Mouse (Mus musculus): Measurements from ENCODE around the gene Msrb3. TPM values are rescaled to one million over a fixed set of nuclear protein-coding genes. Genes with fewer than 3 reads are reported as not detected.

Gene Msrb3
- total and polyA plus RNA-seq, 3 experiments = 0.05 TPM; not detected in 2

DNA sequence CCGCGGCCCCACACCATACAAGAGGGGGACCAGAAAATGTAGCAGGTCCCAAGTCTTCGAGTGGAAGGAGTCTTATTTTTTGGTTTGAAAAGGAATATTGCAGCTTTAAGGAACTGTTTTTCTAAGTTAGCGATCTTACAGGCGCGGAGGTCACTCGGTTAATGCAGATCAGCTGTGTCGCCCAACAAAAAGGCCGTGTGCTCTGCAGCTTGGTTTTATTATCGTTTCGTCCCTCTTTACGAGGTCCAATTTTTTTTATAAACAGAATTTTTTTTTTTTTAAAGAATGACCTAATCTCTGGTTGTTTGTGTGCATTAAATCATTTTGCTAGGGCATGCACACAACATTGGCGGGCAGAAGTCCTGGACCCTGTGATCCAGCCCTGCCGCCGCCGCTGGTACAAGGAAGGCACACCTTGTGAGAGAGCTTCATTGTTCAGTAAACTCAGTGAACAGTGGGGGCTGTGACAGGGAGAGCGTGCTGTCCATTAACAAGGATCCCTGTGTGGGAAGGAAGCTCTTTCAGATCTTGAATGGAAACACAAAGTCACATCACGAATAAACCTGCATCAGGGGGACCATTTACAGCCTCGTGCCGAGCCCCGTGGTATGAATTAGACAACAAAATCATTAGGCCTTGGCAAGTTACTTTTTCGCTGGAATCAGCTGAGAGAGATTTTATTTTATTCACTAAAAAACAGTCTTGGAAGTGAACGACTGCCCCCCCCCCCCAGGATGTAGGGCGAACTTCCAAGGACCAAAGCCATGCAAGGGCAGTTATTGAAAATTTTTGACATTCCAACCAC, 48.3 kb downstream of the Msrb3 start:
- no peak for DNase-seq (ENCODE audit: low spot score)
- TF ChIP-seq POLR2AphosphoS5 (IDR thresholded peaks at IDR 0.05; ENCODE audit: insufficient replicate concordance, low read depth, low read length) (no peak), GATA1 (IDR thresholded peaks at IDR 0.05; ENCODE audit: borderline replicate concordance, low read length) (no peak), CTCF (IDR thresholded peaks at IDR 0.05; ENCODE audit: low read depth, low read length) (no peak), TAL1 (conservative IDR thresholded peaks at IDR 0.05; ENCODE audit: low read depth, low read length) (no peak), GATA2 (IDR thresholded peaks at IDR 0.05; ENCODE audit: borderline replicate concordance, low read depth, low read length) (no peak)
- no peak overlapping the region for H3K4me3 ChIP-seq (ENCODE audit: low read depth, low read length)
- H3K36me3 ChIP-seq (replicated peaks) = no peaks in the 10 kb centered on the region
- no peaks in the 10 kb centered on the region for H3K27me3 ChIP-seq (ENCODE audit: insufficient read depth, low read length)
- no peaks in the 10 kb centered on the region for H3K4me1 ChIP-seq (ENCODE audit: insufficient read depth, low read depth, low read length)
- no peak for ATAC-seq (ENCODE audit: extremely low read depth, insufficient number of reproducible peaks, low FRiP score, poor library complexity, severe bottlenecking)
- H3K9me3 ChIP-seq (replicated peaks) = peaks cover 44% of the 10 kb centered on the region

DNA sequence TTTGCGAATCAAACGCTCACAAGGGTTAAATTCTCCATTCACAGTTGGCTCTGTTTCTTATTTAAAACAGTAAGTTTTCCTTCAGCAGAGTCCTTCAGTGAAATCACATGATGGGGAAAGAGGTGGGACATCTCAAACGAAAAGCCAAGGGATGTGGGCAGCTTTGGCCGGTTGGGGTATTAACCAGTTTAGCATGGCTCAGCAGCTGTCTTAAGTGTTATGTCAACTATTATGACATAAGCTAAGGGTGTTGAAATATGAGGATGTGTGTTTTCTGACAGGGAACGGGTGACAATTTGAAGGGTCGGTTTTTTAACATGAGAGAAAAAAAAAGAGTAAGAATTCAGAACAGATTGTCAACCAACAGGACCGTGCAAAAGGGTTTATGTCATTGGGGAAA, 50.2 kb downstream of the Msrb3 start:
- Histone ChIP-seq H3K4me3 (ENCODE audit: low read depth, low read length) (no peak overlapping the region), H3K27me3 (ENCODE audit: insufficient read depth, low read length) (no peaks in the 10 kb centered on the region), H3K4me1 (ENCODE audit: insufficient read depth, low read depth, low read length) (no peaks in the 10 kb centered on the region), H3K36me3 (replicated peaks) (no peaks in the 10 kb centered on the region), H3K9me3 (replicated peaks) (peaks cover 45% of the 10 kb centered on the region)
- no peak for TF ChIP-seq POLR2AphosphoS5 (IDR thresholded peaks at IDR 0.05; ENCODE audit: insufficient replicate concordance, low read depth, low read length)
- no peak for TF ChIP-seq CTCF (IDR thresholded peaks at IDR 0.05; ENCODE audit: low read depth, low read length)
- no peak for TF ChIP-seq GATA2 (IDR thresholded peaks at IDR 0.05; ENCODE audit: borderline replicate concordance, low read depth, low read length)
- no peak for TF ChIP-seq GATA1 (IDR thresholded peaks at IDR 0.05; ENCODE audit: borderline replicate concordance, low read length)
- TF ChIP-seq TAL1 (conservative IDR thresholded peaks at IDR 0.05; ENCODE audit: low read depth, low read length) = no peak
- DNase-seq (ENCODE audit: low spot score) (no peak), ATAC-seq (ENCODE audit: extremely low read depth, insufficient number of reproducible peaks, low FRiP score, poor library complexity, severe bottlenecking) (no peak)

DNA sequence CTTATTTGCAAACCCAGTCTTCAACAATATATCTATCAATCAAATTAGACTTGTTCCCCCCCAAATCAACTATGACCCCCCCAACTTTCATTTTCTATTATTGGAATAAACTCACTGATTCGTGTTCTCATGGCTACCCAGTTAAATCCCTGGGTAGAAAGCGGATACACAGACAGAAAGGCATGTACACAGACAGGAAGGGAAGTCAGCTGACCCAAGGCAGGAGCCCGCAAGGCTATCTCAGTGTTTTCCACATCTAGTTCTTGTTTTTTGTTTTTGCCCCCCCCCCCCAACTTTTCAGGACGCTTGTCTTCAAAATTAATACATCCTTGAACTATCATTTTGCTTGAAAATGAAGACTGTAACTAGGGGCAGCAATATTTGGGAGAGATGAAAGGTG, 51.1 kb downstream of the Msrb3 start:
- DNase-seq (ENCODE audit: low spot score) = no peak
- no peak for ATAC-seq (ENCODE audit: extremely low read depth, insufficient number of reproducible peaks, low FRiP score, poor library complexity, severe bottlenecking)
- no peak overlapping the region for H3K4me3 ChIP-seq (ENCODE audit: low read depth, low read length)

GRCm38 (mm10) chr10:120839966-120840365, 58.9 kb downstream of the Msrb3 start:
- TF ChIP-seq GATA1 (IDR thresholded peaks at IDR 0.05; ENCODE audit: borderline replicate concordance, low read length) = no peak
- no peak for TF ChIP-seq CTCF (IDR thresholded peaks at IDR 0.05; ENCODE audit: low read depth, low read length)
- no peak for TF ChIP-seq GATA2 (IDR thresholded peaks at IDR 0.05; ENCODE audit: borderline replicate concordance, low read depth, low read length)
- TF ChIP-seq TAL1 (conservative IDR thresholded peaks at IDR 0.05; ENCODE audit: low read depth, low read length) = no peak
- TF ChIP-seq POLR2AphosphoS5 (IDR thresholded peaks at IDR 0.05; ENCODE audit: insufficient replicate concordance, low read depth, low read length) = no peak
- ATAC-seq (ENCODE audit: extremely low read depth, insufficient number of reproducible peaks, low FRiP score, poor library complexity, severe bottlenecking) (no peak), DNase-seq (ENCODE audit: low spot score) (no peak)
- no peaks in the 10 kb centered on the region for H3K4me1 ChIP-seq (ENCODE audit: insufficient read depth, low read depth, low read length)
- no peak overlapping the region for H3K4me3 ChIP-seq (ENCODE audit: low read depth, low read length)
- no peaks in the 10 kb centered on the region for H3K36me3 ChIP-seq (replicated peaks)
- H3K27me3 ChIP-seq (ENCODE audit: insufficient read depth, low read length) = no peaks in the 10 kb centered on the region
- peaks cover 33% of the 10 kb centered on the region for H3K9me3 ChIP-seq (replicated peaks)

More for the DNA sequence above, 51.1 kb downstream of the Msrb3 start:
- peaks cover 47% of the 10 kb centered on the region for H3K9me3 ChIP-seq (replicated peaks)
- no peaks in the 10 kb centered on the region for H3K36me3 ChIP-seq (replicated peaks)
- H3K4me1 ChIP-seq (ENCODE audit: insufficient read depth, low read depth, low read length) = no peaks in the 10 kb centered on the region
- H3K27me3 ChIP-seq (ENCODE audit: insufficient read depth, low read length) = no peaks in the 10 kb centered on the region
- no peak for TF ChIP-seq CTCF (IDR thresholded peaks at IDR 0.05; ENCODE audit: low read depth, low read length)
- TF ChIP-seq POLR2AphosphoS5 (IDR thresholded peaks at IDR 0.05; ENCODE audit: insufficient replicate concordance, low read depth, low read length) = no peak
- no peak for TF ChIP-seq TAL1 (conservative IDR thresholded peaks at IDR 0.05; ENCODE audit: low read depth, low read length)
- no peak for TF ChIP-seq GATA1 (IDR thresholded peaks at IDR 0.05; ENCODE audit: borderline replicate concordance, low read length)
- TF ChIP-seq GATA2 (IDR thresholded peaks at IDR 0.05; ENCODE audit: borderline replicate concordance, low read depth, low read length) = no peak

DNA sequence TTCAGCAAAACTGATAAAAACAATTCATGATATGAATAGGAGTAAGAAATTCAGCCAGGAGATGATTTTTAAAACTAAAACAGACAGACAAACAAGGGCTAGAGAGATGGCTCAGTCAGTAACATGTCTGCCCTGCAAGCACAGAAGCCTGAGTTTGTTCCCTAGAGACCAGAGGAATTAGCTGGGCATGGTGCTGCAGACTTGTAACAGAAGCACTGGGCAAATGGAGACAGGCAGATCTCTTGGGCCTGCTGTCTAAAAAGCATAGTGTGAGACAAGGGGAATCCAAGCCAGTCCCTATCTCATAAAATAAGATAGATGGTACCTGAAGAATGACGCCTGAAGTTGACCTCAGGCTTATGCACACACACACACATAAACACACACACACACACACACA, 64.4 kb downstream of the Msrb3 start:
- H3K4me1 ChIP-seq (ENCODE audit: insufficient read depth, low read depth, low read length) = no peaks in the 10 kb centered on the region
- ATAC-seq (ENCODE audit: extremely low read depth, insufficient number of reproducible peaks, low FRiP score, poor library complexity, severe bottlenecking) (no peak), DNase-seq (ENCODE audit: low spot score) (no peak)
- H3K27me3 ChIP-seq (ENCODE audit: insufficient read depth, low read length) = no peaks in the 10 kb centered on the region
- H3K36me3 ChIP-seq (replicated peaks) = no peaks in the 10 kb centered on the region
- TF ChIP-seq TAL1 (conservative IDR thresholded peaks at IDR 0.05; ENCODE audit: low read depth, low read length) (no peak), POLR2AphosphoS5 (IDR thresholded peaks at IDR 0.05; ENCODE audit: insufficient replicate concordance, low read depth, low read length) (no peak), GATA1 (IDR thresholded peaks at IDR 0.05; ENCODE audit: borderline replicate concordance, low read length) (no peak), GATA2 (IDR thresholded peaks at IDR 0.05; ENCODE audit: borderline replicate concordance, low read depth, low read length) (no peak), CTCF (IDR thresholded peaks at IDR 0.05; ENCODE audit: low read depth, low read length) (no peak)
- H3K4me3 ChIP-seq (ENCODE audit: low read depth, low read length) = no peak overlapping the region
- H3K9me3 ChIP-seq (replicated peaks) = peaks cover 14% of the 10 kb centered on the region

GRCm38 (mm10) chr10:120833836-120834235, 65.1 kb downstream of the Msrb3 start:
- no peak for ATAC-seq (ENCODE audit: extremely low read depth, insufficient number of reproducible peaks, low FRiP score, poor library complexity, severe bottlenecking)
- Histone ChIP-seq H3K4me3 (ENCODE audit: low read depth, low read length) (no peak overlapping the region), H3K27me3 (ENCODE audit: insufficient read depth, low read length) (no peaks in the 10 kb centered on the region), H3K36me3 (replicated peaks) (no peaks in the 10 kb centered on the region), H3K9me3 (replicated peaks) (peaks cover 17% of the 10 kb centered on the region), H3K4me1 (ENCODE audit: insufficient read depth, low read depth, low read length) (no peaks in the 10 kb centered on the region)
- TF ChIP-seq TAL1 (conservative IDR thresholded peaks at IDR 0.05; ENCODE audit: low read depth, low read length) (no peak), CTCF (IDR thresholded peaks at IDR 0.05; ENCODE audit: low read depth, low read length) (no peak), POLR2AphosphoS5 (IDR thresholded peaks at IDR 0.05; ENCODE audit: insufficient replicate concordance, low read depth, low read length) (no peak), GATA2 (IDR thresholded peaks at IDR 0.05; ENCODE audit: borderline replicate concordance, low read depth, low read length) (no peak), GATA1 (IDR thresholded peaks at IDR 0.05; ENCODE audit: borderline replicate concordance, low read length) (no peak)
- no peak for DNase-seq (ENCODE audit: low spot score)

Measured in G1E (cell line).